Mouse (Mus musculus): Measurements from ENCODE around the gene Map1a.
A peak's percentile ranks its signal among the peaks of the same experiment; 100 is the strongest.

The Map1a gene

GRCm38 (mm10) chr2:121288901-121289729 lies at the start of gene Map1a:
Gene Map1a, plus strand, starts transcription at chr2:121289600.
- peak; percentile 99 for DNase-seq

- no peak for DNase-seq
Observed at GRCm38 (mm10) chr2:121244099-121244498, 45.3 kb upstream of the Map1a start.

- DNase-seq: no peak
Observed at GRCm38 (mm10) chr2:121249758-121250157, 39.6 kb upstream of the Map1a start.

GRCm38 (mm10) chr2:121268446-121268845 lies 21.0 kb upstream of the Map1a start:
- no peak for DNase-seq

GRCm38 (mm10) chr2:121270521-121271235 lies 18.7 kb upstream of the Map1a start:
- no peak for DNase-seq

- peak; percentile 93 for DNase-seq
Observed at GRCm38 (mm10) chr2:121271236-121271927, 18.0 kb upstream of the Map1a start, which contains the start of gene Trp53bp1. Gene Trp53bp1, minus strand, starts transcription at chr2:121271407.

- DNase-seq: no peak
Observed at GRCm38 (mm10) chr2:121271928-121272516, 17.4 kb upstream of the Map1a start.

GRCm38 (mm10) chr2:121287850-121288249 lies 1.6 kb upstream of the Map1a start:
- DNase-seq: peak; percentile 28

GRCm38 (mm10) chr2:121289730-121290540 lies 535 bp downstream of the Map1a start:
- peak; percentile 58 for DNase-seq

- peak; percentile 26 for DNase-seq
Observed at GRCm38 (mm10) chr2:121292316-121293013, 3.1 kb downstream of the Map1a start.

GRCm38 (mm10) chr2:121294182-121294581 lies 4.8 kb downstream of the Map1a start:
- DNase-seq: peak; percentile 80

- DNase-seq: peak; percentile 84
Observed at GRCm38 (mm10) chr2:121294753-121295607, 5.6 kb downstream of the Map1a start.

- DNase-seq: peak; percentile 81
Observed at GRCm38 (mm10) chr2:121295608-121296571, 6.5 kb downstream of the Map1a start.

GRCm38 (mm10) chr2:121296754-121297231 lies 7.4 kb downstream of the Map1a start:
- DNase-seq: peak; percentile 66

- DNase-seq: peak; percentile 56
Observed at GRCm38 (mm10) chr2:121297701-121298100, 8.3 kb downstream of the Map1a start.

- peak; percentile 69 for DNase-seq
Observed at GRCm38 (mm10) chr2:121298131-121298530, 8.7 kb downstream of the Map1a start.

- DNase-seq: peak; percentile 65
Observed at GRCm38 (mm10) chr2:121299471-121299870, 10.1 kb downstream of the Map1a start.

GRCm38 (mm10) chr2:121300036-121300435 lies 10.6 kb downstream of the Map1a start:
- peak; percentile 77 for DNase-seq

GRCm38 (mm10) chr2:121308997-121309416 lies 19.6 kb downstream of the Map1a start:
- no peak for DNase-seq
